Mouse (Mus musculus) G1E (cell line): ENCODE results near the gene Dhx58.

Experiments
- CTCF ChIP-seq: IDR thresholded peaks from 2 replicates; pipeline ENCODE4 v1.5.1; 2012; ENCODE audit warnings: low read depth, low read length, inconsistent platforms, mixed read lengths
- GATA1 ChIP-seq: IDR thresholded peaks from 2 replicates; pipeline ENCODE4 v1.6.1; 2012; ENCODE audit warnings: borderline replicate concordance, low read length, inconsistent platforms, mixed read lengths
- TAL1 ChIP-seq: conservative IDR thresholded peaks from 2 replicates; pipeline ENCODE4 v1.6.1; 2012; ENCODE audit warnings: low read depth, low read length, inconsistent platforms, mixed read lengths

DNA sequence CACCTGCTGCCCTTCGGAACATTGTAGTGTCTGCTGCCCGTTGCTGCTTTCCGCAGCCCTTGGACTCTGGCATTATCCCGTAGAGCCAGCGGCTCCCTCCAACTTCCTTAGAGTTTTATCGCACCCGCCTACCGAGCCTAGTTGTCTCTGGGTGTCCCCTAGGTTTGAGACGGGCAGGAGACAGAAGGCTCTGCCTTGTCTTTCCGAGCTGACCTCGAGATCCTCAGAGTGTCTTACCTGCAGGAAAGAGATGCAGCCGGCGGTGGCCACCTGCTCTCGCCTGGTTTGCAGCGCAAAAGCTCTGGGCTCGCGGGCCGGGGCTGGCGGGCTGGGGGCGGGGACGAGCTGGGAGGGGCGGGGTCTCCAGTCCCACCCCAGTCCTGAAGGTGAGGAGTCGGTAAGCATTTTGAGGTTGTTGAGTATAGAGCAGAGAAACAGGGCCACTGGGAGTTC, 11.9 kb downstream of the Dhx58 start, which contains the start of gene Zfp385c:
- TF ChIP-seq CTCF, result no peak
- TF ChIP-seq TAL1, result no peak
- TF ChIP-seq GATA1, result no peak
